Mouse (Mus musculus) T-helper 2 cell (primary cell): Measurements from ENCODE around the gene Cap1.

Experiments used
- in situ Hi-C: fragments of 300-600 bp; cut with MboI, MseI; formaldehyde crosslinking; loops from one replicate; pipeline ENCODE4 v1.15.1; 2025; ENCODE audit warnings: high pct_unique_total_duplicates

The Cap1 gene

DNA sequence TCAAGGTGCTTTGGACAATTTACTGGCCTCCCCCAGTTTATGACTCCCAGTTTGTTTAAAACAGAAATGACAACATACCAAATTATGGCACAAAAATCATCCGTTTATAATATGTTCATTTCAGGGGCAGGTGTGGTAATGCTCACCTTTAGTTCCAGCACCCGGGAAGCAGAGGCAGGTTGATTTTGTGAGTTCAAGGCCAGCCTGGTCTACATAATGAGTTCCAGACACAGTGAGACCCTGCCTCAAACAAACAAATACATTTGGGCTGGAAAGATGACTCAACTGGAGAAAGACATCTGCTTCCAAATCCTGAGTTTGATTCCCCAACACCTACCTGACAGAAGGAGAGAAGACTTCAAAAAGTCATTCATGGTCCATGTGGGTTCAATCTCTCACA, 1.5 kb upstream of the Cap1 start:
- in situ Hi-C loops, result no loop called here

DNA sequence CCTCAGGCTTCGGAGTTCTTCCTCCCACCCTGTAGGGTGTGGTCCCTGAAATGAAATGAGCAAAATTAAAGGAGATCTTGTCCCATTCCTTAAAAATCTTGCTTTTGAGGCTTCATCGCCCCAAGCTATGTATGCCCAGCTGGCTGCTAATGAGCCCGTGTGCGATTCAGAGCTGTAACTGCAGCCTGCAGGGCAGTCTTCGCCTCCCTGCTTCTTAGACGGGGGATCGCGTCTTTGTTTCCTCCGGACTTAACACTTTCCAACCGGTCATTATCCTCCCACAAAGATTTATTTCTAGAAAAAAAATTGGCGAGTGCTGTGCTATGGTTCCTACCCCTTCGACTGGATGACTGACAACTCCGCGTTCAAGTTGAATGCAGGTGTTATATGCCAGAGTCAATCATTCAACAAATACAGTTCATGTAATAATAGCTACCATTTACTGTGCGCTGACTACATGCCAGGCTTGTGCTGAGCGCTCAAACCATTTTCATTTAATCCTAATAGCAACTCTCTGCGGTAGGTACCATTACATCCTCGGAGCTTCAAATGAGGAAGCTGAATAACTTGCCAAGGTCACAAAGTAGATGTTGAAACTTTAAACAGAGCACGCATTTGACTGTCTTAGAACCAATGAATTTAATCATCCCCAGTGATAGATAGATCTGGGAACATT, 861 bp upstream of the Cap1 start:
- in situ Hi-C loops, result no loop called here

DNA sequence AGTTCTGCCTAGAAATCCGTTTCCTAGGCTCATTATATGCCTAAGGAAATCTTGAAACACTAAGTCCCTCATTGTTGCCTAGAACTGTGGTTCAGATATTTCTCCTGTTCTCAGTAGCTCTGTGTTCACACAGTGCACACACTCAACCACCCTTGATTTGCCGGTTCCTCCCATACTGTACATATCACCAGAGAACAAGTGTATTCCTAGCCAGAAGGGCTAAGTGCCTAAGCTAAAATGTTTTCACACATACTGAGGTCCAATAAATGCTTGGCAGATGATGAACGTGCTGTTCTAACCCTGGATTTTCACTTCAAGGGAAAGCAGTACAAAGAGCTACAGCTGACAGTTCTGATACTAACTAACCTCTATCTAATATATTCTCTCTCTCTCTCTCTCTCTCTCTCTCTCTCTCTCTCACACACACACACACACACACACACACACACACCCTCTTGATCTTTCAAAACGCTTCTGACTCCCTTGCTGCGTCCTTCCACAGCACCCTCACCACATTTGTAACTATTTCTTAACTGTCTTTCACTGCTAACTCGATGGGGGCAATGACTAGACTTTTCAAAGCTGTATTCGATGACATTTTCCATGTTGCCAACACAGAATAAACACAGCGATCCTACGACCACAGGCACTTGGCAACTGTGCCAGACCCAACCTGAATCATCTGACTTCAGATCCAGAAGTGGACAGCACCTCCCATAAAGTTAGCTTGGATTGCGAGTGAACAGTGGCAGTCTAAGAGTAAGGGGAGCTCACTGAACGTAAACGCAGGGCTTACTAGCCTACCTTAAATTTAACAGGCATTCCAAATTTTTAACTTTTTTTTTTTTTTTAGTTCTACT, 1.1 kb downstream of the Cap1 start:
- in situ Hi-C loops, result no loop called here

DNA sequence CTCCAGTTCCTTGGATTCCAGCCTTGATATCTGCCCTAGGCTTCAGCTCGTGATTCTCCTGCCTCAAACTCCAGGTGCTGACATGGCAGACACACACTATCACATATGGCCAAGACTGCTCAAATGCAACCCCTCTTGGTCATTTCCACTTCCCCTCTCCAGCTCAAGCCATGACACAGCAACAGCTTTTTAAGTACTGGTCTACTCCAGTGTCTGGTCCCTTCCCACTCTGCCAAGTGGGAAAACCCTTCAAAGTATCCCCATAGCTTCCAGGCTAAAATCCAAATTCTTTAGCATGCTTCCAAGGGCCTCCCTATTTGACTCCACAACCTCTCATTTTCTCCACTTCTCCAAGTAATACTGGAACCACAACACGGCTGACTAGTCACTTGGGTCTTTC, 1.8 kb downstream of the Cap1 start:
- in situ Hi-C loops, result no loop called here

DNA sequence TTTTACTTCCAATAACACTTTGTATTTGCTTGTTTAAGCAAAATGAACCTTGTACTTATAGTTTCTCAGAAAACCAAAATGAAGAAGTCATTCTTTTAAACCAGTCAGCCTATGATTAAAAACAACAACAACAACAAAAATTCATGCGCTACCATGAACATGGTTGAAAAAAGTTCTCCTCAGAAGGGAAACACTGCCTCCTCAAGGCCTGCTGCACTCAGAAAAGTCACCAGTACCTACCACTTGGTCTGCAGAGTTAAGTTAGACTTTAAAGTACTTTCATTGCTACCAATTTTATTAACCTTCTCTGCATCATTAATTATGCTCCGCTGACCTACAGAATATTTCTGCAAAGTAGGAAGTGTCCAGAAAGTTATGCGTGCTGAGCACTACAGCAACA, 2.6 kb downstream of the Cap1 start:
- in situ Hi-C loops, result no loop called here

DNA sequence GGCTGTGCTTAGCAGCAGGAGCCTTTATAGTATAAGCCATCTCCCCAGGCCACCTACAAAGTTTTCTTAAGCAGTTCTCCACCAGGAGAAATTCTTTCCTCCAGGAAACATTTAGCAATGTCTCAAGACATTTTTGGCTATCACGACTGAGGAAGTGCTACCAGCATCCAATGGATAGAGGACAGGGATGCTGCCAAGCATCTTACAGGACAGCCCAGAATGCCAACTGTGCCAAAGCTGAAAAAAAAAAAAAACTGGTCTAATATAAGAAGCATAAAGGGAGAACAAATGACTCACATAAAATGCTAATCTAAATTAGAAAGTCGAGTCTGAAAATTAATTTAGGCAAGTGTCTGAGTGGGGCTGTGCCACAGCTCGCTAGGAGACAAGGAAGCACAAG, 3.3 kb downstream of the Cap1 start:
- in situ Hi-C loops, result no loop called here

DNA sequence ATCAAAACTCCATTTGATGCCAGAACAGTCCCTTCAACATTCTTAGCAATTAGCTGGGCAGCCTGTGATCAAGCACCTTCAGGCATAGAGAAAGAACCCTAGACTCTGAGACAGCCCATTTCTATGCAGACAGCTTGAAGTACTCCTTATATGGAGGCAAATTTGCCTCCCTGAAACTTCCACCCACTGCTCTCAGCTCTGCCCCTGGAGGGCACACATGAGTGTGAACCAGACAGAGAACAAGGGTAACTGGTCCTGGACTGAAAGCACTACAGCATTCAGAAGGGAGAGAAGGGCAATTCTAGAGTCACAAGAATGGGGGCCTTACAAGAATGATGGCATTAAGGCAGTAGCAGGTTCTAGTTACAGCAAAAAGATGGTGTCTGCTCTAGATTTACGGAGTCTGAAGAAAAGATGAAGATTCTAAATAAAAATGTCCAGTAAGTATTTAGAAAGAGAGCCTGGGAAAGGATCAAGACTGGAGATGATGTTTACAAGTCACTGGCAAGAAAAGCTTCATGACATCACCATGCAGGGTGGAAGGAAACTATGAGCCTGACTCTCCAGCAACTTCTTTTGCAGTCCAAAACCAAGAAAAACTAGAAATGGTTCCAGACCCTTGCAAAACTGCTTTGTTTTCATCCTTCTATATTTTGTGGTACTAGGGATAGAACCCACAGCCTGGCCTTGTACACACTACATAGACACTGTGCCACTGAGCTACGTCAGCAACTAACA, 7.4 kb downstream of the Cap1 start:
- in situ Hi-C loops, result no loop called here

DNA sequence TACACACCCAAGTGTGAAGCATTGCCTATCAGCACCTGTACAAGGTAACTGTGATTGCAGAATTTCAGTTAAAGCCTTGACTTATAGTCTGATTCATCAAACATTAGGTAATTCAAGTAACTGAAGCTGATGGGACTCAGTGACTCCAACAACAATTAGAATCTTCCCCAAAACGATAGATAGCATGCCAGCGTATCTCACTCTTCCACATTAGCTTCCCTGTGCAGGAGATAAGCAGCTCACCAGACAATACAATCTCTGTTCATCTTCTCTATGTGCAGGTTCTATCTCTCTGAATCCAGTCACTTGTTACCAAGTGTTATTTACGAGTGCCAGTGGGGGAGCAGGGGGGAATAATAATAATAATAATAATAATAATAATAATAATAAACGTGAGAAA, 12.3 kb downstream of the Cap1 start:
- in situ Hi-C loops, result no loop called here

DNA sequence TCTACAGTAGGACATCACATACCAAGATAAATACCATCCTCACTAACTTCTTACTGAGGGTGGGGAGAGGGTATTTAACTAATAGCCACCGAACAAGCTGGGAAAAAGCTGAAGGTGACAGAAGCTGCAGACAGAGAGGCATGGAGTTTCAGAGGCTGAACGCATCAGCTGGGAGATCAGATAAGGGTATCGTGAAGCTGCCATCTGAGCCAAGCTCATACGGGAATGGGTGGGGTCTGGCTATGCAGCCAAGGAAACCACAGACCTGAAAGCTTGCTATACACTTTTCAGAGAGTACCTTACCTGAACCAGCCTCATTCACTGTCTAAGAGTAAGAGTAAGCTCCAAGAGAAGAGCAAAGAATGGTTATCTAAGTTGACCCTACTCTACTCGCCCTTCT, 12.9 kb downstream of the Cap1 start:
- in situ Hi-C loops, result no loop called here

DNA sequence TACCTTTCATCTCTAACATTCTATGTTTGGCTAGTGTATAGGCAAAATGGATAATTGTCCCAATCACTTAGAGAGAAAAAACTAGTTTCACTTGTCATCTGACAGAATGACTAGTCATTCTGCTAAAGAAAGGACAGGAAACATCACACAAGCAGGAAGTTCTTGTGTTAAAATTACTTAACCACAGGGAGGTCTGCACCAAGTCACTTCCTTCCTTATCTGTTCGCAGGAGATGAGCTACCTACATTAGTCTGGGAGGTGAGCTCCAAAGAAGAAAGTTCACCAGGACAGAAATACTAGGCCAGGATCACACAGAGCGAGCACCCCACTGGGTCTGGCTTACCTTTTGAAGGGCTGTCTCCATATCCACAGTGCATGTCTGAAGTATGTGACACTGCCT, 13.9 kb downstream of the Cap1 start:
- in situ Hi-C loops, result no loop called here

DNA sequence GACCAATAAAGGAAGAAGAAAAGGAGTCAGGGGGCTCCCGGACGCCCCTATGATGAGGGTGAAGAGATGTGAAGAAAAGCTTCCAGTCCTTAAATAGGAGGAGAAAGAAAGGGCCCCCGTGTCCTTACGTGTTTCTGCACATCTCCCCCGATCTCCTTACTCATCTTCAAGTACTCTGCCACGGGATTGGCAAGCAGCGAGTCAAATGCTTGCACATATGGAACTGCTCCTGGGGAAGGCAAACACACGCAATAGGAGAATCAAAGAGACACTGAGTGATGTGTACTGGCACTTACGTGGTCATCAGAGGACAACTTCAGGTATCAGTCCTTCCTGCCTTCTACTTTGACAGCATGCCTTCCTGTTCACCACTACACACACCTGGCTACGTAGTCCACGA, 14.6 kb downstream of the Cap1 start:
- in situ Hi-C loops, result no loop called here

DNA sequence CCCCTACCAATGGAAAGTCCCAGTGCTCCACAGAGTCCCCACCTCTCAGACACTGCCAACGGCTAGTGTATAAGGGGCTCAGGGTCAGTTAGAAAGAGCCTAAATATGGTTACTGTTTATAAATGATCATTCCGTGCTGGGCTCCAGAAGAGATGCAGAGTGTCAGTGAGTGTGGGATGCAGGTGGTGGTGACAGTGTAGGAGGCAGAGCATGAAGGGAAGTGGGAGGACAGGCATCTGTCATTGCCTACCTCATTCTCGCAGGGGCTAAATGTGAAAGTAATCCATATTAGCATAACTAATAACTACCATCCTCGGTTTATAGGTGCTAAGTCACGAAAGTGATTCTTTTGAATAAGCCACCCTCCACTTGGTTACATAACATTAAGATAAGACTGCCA, 15.1 kb downstream of the Cap1 start:
- in situ Hi-C loops, result no loop called here

DNA sequence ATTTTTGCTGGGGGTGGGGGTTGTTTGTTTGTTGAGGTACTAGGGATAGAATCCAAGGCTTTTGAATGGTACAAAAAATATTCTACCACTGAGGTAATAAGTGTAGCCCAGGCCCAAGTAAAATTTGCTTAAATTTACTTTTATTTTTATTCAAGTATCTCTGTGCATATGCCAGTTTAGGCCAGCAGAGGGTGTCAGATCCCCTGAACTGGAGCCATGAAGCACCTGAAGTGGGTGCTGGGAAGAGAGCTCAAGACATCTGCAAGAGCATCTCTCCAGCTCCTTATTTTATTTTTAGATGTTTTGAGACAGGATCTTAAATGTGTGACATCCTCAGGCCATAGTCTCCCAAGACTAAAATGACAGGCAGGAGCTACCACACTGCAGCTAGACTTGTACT, 15.8 kb downstream of the Cap1 start:
- in situ Hi-C loops, result no loop called here

DNA sequence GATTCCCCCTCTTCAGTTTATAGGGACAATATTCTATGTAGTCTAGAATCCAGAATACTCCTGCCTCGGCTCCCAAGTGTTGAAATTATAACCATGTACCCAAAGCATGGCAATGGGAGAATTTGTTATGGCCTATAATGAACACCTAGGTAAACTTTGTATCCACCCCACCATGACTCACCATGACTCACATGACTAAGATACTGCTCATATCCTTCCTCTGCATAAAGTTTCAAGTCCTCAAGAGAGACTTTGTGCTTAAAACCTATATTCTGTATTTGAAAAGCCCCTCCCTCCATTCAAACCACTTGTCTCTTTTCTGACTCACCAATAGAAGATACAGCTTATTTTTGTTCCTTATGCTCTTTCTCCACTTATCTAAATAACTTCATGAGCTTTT, 17.8 kb downstream of the Cap1 start:
- in situ Hi-C loops, result loop anchor here (5.0 kb wide), 1 partner anchor 61 kb away; no protein-coding TSS in a partner anchor

DNA sequence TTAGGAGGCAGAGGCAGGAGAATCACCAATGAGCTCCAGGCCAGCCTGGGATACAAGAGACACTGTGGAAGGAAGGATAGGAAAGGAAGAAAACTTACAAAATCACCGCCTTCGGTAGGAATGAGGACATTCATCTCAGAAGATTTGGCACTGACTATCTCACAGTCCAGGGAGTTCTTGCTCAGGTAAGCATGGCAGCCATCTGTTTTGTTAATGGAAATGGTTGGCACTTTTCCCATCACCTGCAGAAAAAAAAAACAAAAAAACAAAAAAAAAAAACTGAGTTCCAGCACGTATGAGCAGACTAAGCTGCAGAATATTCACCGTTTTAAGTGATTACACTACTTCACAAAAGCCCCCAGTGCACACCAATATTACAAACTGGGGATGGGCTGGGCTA, 24.0 kb downstream of the Cap1 start:
- in situ Hi-C loops, result no loop called here

DNA sequence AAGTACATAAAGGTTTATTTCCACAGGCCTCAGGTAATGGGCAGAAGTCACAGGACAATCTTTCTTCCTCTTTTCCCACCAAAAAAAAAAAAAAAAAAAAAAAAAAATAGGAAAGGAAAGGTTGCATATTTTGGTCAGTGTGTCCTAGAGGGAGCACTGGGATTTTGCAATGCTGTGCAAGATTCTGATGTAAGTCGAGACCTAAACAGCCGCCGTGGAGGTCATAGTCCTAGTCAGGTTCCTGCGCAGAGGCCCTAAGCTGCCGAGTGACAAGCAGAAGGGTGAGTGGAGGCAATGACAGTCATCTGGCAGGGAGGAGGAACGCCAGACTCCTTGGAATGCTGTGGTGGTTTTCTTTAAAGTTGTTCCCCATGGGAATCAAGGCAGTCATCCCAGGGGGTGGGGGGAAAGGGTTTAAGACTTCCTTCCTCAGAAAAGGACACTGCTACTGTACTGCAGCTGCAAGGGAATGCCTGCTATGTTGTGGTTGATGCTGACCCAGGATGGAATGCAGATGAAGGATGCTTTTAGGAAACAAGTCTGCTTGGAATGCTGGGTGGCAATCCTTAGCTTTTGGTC, 26.7 kb downstream of the Cap1 start:
- in situ Hi-C loops, result no loop called here

DNA sequence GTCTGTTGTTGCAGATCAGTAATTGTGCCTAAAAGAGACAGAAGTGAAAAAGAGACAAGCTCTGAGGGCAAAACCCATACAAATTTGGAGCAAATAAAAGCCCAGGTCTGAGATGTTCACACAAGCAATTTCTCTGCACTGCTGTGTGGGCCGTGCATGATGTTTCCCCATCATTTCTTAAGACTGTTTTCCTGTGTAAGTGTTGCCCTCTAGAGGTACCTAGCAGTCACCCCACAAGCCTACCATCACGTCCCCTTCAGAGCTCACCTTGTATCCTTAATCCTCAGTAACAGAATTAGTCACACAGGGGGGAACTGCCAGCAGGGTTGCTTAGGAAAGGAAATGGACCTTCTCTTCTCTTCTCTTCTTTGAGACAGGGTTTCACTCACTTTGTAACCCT, 27.9 kb downstream of the Cap1 start:
- in situ Hi-C loops, result no loop called here

DNA sequence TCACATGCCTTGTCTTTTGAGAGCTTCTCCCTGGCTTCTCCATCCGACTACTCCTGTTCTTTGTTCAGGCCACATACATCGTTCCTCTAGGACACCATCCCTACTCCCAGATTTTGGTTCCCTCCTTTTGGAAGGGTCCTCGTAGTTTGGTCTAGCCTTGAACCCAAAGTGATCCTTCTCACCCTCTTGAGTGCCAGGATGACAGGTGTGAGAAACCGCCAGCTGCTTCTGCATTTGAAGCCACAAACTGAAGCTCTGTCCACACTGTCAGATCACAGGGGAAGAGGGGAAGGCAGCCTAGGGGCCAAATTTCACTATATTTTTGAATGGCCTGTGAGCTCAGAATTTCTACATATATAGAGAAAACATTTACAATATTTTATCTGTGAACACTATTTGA, 31.1 kb downstream of the Cap1 start:
- in situ Hi-C loops, result no loop called here

DNA sequence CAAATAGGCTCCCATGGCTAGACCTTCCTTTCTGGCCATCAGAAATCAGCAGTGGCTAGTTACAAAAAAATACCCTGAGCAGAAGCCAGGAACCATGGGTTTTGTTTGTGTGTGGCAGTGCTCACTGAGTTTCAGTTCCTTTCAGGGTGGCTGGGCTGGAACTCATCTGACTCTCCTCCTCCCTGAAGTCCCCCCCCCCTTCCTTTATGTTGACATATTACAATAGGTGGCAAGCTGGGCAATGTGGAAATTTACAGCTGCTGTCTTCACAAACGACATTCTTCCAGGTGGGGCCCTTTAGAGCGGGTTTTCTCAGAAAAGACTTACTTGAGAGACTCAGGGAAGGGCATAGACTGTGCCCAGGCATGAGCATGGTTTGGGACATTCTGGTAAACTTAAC, 32.2 kb downstream of the Cap1 start:
- in situ Hi-C loops, result no loop called here

DNA sequence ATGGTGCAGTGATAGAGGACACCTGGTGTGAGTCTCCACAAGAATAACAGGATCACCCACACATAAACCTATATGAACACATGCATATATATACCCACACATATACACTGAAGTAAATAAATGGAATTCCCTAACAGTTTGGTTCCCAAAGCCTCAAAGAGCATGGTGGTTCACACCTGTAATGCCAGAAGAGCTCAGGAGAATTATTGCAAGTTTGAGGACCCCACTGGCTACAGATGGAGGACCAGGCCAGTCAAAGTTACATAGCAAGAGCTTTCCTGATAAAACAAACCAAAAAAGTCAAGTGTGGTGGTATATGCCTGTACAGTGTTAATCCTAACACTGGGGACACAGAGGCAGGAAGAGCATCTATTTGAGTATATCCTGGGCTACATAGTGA, 34.3 kb downstream of the Cap1 start:
- in situ Hi-C loops, result no loop called here

DNA sequence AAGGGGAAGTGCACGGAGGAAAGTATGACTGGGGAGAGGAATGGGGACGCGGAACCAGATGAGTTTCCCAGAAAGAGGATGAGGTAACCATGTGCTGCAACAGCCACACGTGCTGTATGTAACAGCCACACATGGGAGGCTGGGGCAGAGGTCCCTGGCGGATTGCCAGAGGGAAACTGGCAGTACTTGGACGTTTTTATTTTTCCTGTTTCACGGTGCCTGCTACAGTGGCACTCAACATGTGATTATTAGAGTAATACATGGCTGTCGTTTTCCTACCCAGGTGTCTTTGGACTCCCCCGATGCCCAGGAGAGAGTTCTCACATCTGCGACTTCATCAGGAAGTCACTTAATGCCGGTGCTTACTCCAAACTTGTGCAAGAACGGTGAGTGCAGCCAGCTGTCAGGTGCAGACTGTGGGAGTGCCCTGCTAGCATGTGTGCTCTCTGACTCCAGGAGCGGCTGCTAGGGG, 37.7 kb downstream of the Cap1 start:
- in situ Hi-C loops, result loop anchor here (25.0 kb wide), 1 partner anchor 1064 kb away; the partner anchor contains the start of genes 4930535I16Rik, Mycbp and Rragc

DNA sequence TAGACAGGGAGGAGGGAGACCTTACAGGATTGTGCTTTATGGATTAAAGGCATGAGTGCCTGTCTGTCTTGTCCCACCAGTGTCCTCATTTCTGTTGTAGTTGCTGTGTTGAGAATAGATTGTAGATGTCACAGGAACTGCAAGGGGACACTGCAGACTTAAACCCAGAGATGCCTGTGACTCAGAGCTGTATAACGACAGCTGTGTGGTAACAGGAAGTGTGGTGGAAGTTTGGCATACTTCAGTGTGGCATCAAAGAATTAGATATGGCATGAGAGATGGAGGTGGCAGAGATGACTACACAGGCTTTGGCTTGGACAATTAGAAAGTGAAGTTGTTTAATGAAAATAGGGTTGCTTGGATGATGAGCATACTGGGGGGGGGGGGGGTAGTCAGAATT, 47.4 kb downstream of the Cap1 start:
- in situ Hi-C loops, result loop anchor here (25.0 kb wide), 1 partner anchor 1074 kb away; the partner anchor contains the start of genes 4930535I16Rik, Mycbp and Rragc
